Mouse (Mus musculus): ENCODE data around the gene Vmn1r204.

DNA sequence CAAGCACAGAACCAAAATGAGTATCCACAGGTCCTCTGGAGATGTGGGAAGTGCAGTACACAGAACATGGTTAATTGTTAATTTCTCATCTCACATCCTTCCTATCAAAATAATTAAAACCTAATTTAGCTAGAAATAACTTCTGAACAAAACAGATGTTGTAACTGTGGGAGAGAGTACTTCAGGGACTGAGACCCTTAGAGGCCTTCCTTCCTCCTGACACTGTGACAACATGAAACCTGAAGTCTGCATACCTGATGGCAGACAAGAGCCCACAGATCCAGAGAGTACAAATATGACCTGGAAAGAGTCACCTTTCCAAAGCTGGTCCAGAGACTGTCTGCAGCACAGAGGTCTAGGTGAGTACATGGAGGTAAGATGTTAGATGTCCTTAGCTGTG, 35.2 kb upstream of the Vmn1r204 start, which contains the start of gene Vmn1r203:
- TF ChIP-seq CTCF (IDR thresholded peaks at IDR 0.05; ENCODE audit: low read depth, low read length), result no peak
- no peak for TF ChIP-seq POLR2A (IDR thresholded peaks at IDR 0.05; ENCODE audit: extremely low read depth, insufficient read depth, low read length)
